Mouse (Mus musculus) ovary, postnatal 36 days (tissue): Measurements from ENCODE around the gene Gast.
"Not testable (repeated sequence)": the region's sequence is repeated elsewhere in the genome, so short reads cannot be mapped to it uniquely, and the experiment has no call there.

Experiments used
- DNase-seq: peaks from one replicate; pipeline ENCODE4 v3.0.0; 2022; ENCODE audit warnings: low spot score, mixed read lengths

Gene Gast

GRCm38 (mm10) chr11:100333944-100334457 lies at the start of gene Gast:
Gene Gast, plus strand, starts transcription at chr11:100334407.
- DNase-seq = no peak

GRCm38 (mm10) chr11:100284988-100285387 lies 49.2 kb upstream of the Gast start:
- DNase-seq = no peak

GRCm38 (mm10) chr11:100287024-100287423 lies 47.2 kb upstream of the Gast start:
- peak; percentile 66 for DNase-seq

GRCm38 (mm10) chr11:100288942-100289341 lies 45.3 kb upstream of the Gast start:
- DNase-seq = peak; percentile 70

- DNase-seq = no peak
These were observed 44.0 kb upstream of the Gast start for GRCm38 (mm10) chr11:100290235-100290634.

- DNase-seq = no peak
These were observed 41.3 kb upstream of the Gast start for GRCm38 (mm10) chr11:100292884-100293283.

- peak; percentile 81 for DNase-seq
These were observed 38.9 kb upstream of the Gast start for GRCm38 (mm10) chr11:100295308-100295707.

GRCm38 (mm10) chr11:100297801-100298200 lies 36.4 kb upstream of the Gast start:
- DNase-seq = no peak

GRCm38 (mm10) chr11:100298274-100299036 lies 35.8 kb upstream of the Gast start:
- peak; percentile 78 for DNase-seq

- peak; percentile 48 for DNase-seq
These were observed 33.9 kb upstream of the Gast start for GRCm38 (mm10) chr11:100300293-100300692.

- no peak for DNase-seq
These were observed 32.9 kb upstream of the Gast start for GRCm38 (mm10) chr11:100301292-100301691.

- no peak for DNase-seq
These were observed 26.3 kb upstream of the Gast start for GRCm38 (mm10) chr11:100307900-100308299.

GRCm38 (mm10) chr11:100308672-100309071 lies 25.5 kb upstream of the Gast start:
- DNase-seq = not testable (repeated sequence)

- DNase-seq = no peak
These were observed 22.6 kb upstream of the Gast start for GRCm38 (mm10) chr11:100311656-100312055.

GRCm38 (mm10) chr11:100312096-100312679 lies 22.0 kb upstream of the Gast start:
- no peak for DNase-seq

- DNase-seq = no peak
These were observed 20.8 kb upstream of the Gast start for GRCm38 (mm10) chr11:100313424-100313823.

- no peak for DNase-seq
These were observed 18.8 kb upstream of the Gast start for GRCm38 (mm10) chr11:100315439-100315838.

- DNase-seq = no peak
These were observed 16.3 kb upstream of the Gast start for GRCm38 (mm10) chr11:100317826-100318380.

GRCm38 (mm10) chr11:100318529-100319451 lies 15.4 kb upstream of the Gast start:
- DNase-seq = no peak

- peak; percentile 100 for DNase-seq
These were observed 14.6 kb upstream of the Gast start, which contains the start of gene Eif1 for GRCm38 (mm10) chr11:100319492-100320171. Gene Eif1, plus strand, starts transcription at chr11:100319885.

GRCm38 (mm10) chr11:100320172-100320630 lies 14.0 kb upstream of the Gast start:
- peak; percentile 93 for DNase-seq
